Comparison of ENCODE assay signal across 15 mouse cellular contexts in the genomic region with DNA sequence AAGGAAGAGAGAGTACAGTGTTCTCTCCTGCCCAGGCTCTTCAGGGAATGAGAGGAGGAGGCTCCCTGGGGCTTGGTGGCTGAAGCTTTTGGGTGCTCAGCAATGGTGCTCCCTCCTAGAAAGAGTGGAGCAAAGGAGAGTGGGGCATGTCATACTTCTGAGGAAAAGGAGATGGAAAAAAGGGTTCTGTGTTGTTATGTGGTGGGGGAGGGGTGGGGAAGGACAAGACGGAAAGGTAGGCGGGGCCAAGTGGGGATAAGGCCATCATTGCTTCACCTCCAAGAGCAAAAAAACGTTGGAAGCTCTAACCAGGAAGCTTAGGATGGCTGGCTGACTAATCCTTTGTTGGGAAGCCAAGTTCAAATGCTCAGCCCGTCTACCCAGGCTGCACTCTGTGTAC. TPM values are rescaled to one million over a fixed set of nuclear protein-coding genes. Genes with fewer than 3 reads are reported as not detected.
A peak's percentile ranks its signal among the peaks of the same experiment; 100 is the strongest.
DNase-seq lines count a peak whose midpoint lies in the region; ATAC-seq and TF ChIP-seq lines count a peak whose summit lies in the region.
"Had no signal": no experiment of that assay in that cellular context is flagged by ENCODE, and none has a peak within 500 bp of the region (broad histone marks: within the 10 kb centered on the region; RNA-seq: fewer than 3 reads in every experiment).

No protein-coding gene starts in this region.

- H3K9me3 ChIP-seq in heart, embryonic 15.5 days (replicated peaks) = no peaks in the 10 kb centered on the region
- no peaks in the 10 kb centered on the region for H3K9me3 ChIP-seq in lung, embryonic 16.5 days (ENCODE audit: control insufficient read depth, low read length)
- no peaks in the 10 kb centered on the region for H3K9me3 ChIP-seq in embryonic facial prominence, embryonic 15.5 days (replicated peaks)

- H3K4me1 ChIP-seq in heart, embryonic 15.5 days (replicated peaks) = no peaks in the 10 kb centered on the region
- H3K4me1 ChIP-seq in lung, embryonic 16.5 days (replicated peaks; ENCODE audit: control insufficient read depth, insufficient read depth, low read length) = no peaks in the 10 kb centered on the region
- no peaks in the 10 kb centered on the region; the same call in 1 of the 2 replicates for H3K4me1 ChIP-seq in lung, adult 2 months (ENCODE audit: control insufficient read depth, insufficient read depth, low read length)
- peaks cover 10% of the 10 kb centered on the region; the same call in 1 of the 2 replicates for H3K4me1 ChIP-seq in embryonic facial prominence, embryonic 15.5 days

- H3K27ac ChIP-seq in heart, embryonic 15.5 days = peak overlapping the region; percentile 63
- H3K27ac ChIP-seq in lung, embryonic 16.5 days (ENCODE audit: low read length) = peak overlapping the region; percentile 27
- H3K27ac ChIP-seq in embryonic facial prominence, embryonic 15.5 days (replicated peaks) = peak overlapping the region; percentile 75
- H3K27ac ChIP-seq: macrophage had no signal

- H3K9ac ChIP-seq in heart, embryonic 15.5 days = no peak overlapping the region
- no peak overlapping the region for H3K9ac ChIP-seq in lung, embryonic 16.5 days (ENCODE audit: low read length)
- no peak overlapping the region for H3K9ac ChIP-seq in embryonic facial prominence, embryonic 15.5 days

- H3K4me3 ChIP-seq in heart, embryonic 15.5 days = no peak overlapping the region
- no peak overlapping the region for H3K4me3 ChIP-seq in lung, embryonic 16.5 days (ENCODE audit: low read length)
- H3K4me3 ChIP-seq in lung, adult 2 months (replicated peaks; ENCODE audit: extremely low read depth, low read depth, low read length) = no peak overlapping the region
- no peak overlapping the region for H3K4me3 ChIP-seq in embryonic facial prominence, embryonic 15.5 days (replicated peaks)

- H3K4me2 ChIP-seq in heart, embryonic 15.5 days = no peak overlapping the region
- H3K4me2 ChIP-seq in lung, embryonic 16.5 days (ENCODE audit: low read depth, low read length) = no peak overlapping the region
- no peak overlapping the region for H3K4me2 ChIP-seq in embryonic facial prominence, embryonic 15.5 days (replicated peaks)

- no peak for TF ChIP-seq POLR2A in lung, adult 2 months (IDR thresholded peaks at IDR 0.05; ENCODE audit: borderline replicate concordance, extremely low read depth, low read depth, low read length)

- intact Hi-C loops in heart, postnatal 25 days (cut with DNase I) = no loop called here

- no peaks in the 10 kb centered on the region for H3K36me3 ChIP-seq in heart, embryonic 15.5 days
- H3K36me3 ChIP-seq in lung, embryonic 16.5 days (ENCODE audit: control insufficient read depth, insufficient read depth, low read length) = no peaks in the 10 kb centered on the region
- H3K36me3 ChIP-seq in embryonic facial prominence, embryonic 15.5 days = no peaks in the 10 kb centered on the region

- H3K27me3 ChIP-seq in heart, embryonic 15.5 days = no peaks in the 10 kb centered on the region
- no peaks in the 10 kb centered on the region for H3K27me3 ChIP-seq in lung, embryonic 16.5 days (ENCODE audit: control insufficient read depth, insufficient read depth, low read depth, low read length)
- no peaks in the 10 kb centered on the region for H3K27me3 ChIP-seq in embryonic facial prominence, embryonic 15.5 days

- no peak for ATAC-seq in heart, embryonic 15.5 days (replicated peaks; ENCODE audit: insufficient number of reproducible peaks, insufficient read depth, low FRiP score, low read depth)
- no peak for ATAC-seq in lung, embryonic 16.5 days (ENCODE audit: low read depth)
- ATAC-seq in embryonic facial prominence, embryonic 15.5 days (ENCODE audit: insufficient number of reproducible peaks, low FRiP score, low TSS enrichment, low read depth) = no peak
- ATAC-seq: inflammation-experienced regulatory T-cells, adult 6 months had no signal

- no peak for TF ChIP-seq CTCF in lung, adult 2 months (IDR thresholded peaks at IDR 0.05; ENCODE audit: insufficient read depth, low read length)

- WGBS in heart, embryonic 15.5 days = 54% methylated on average over 4 of the region's 4 CpGs
- WGBS in lung, embryonic 16.5 days = 47% methylated on average over 4 of the region's 4 CpGs
- 43% methylated on average over 4 of the region's 4 CpGs for WGBS in lung, adult 2 months
- 50% methylated on average over 4 of the region's 4 CpGs for WGBS in embryonic facial prominence, embryonic 15.5 days

- no peak for DNase-seq in heart, postnatal 25 days (ENCODE audit: low spot score)
- no peak for DNase-seq in lung, adult 2 months
- peak; percentile 36 for DNase-seq in lung, postnatal 36 days
- DNase-seq in spleen, adult 12 weeks (ENCODE audit: low spot score) = no peak
- no peak for DNase-seq in testis, postnatal 14 days (ENCODE audit: low spot score)
- DNase-seq: adrenal gland, adult 8-10 months; retina, postnatal 1 day had no signal

RNA-seq across cellular contexts. Expression of a gene that starts 14.1 kb away (rescaled TPM):
- 0.52 TPM in 1 of 2 replicates, not detected in the other for polyA plus RNA-seq in heart, embryonic 15.5 days (2015; fragmentation: Nextera tagmentation; extraction: Ambion mirVana)
- total RNA-seq in heart, postnatal 25 days (2021) = not detected
- 0.14 and 1.0 TPM in 2 replicates for polyA plus RNA-seq in lung, embryonic 16.5 days (2015; fragmentation: Nextera tagmentation; extraction: Ambion mirVana)
- polyA plus RNA-seq in lung, adult 2 months (2012; rRNA removed) = not detected in 2 replicates
- not detected in 2 replicates for polyA plus RNA-seq in embryonic facial prominence, embryonic 15.5 days (2015; fragmentation: Nextera tagmentation; extraction: Ambion mirVana)
- total RNA-seq: granulocyte monocyte progenitor cell, adult 5-6 weeks; layer of hippocampus, postnatal 10 days had no signal
- polyA plus RNA-seq: inflammation-experienced regulatory T-cells, adult 6 months; limb, embryonic 11.5 days; macrophage had no signal
